Mouse (Mus musculus) heart, embryonic 15.5 days (tissue): Measurements from ENCODE around the gene Cd3g. TPM values are rescaled to one million over a fixed set of nuclear protein-coding genes. Genes with fewer than 3 reads are reported as not detected.

Source experiments
- ATAC-seq: fragments of 200-750 bp; cut with Nextera tagmentation; replicated peaks from 2 replicates; pipeline ENCODE4 v1.8.0; 2017; ENCODE audit warnings: low read depth, moderate TSS enrichment; ENCODE audit not compliant: insufficient number of reproducible peaks, insufficient read depth, low FRiP score
- H3K27ac ChIP-seq: fragments of 300-500 bp; sonication (generic); 2 replicates; pipeline ENCODE4 v1.5.1; 2015; ENCODE audit warnings: mild to moderate bottlenecking, inconsistent platforms
- H3K27me3 ChIP-seq: fragments of 300-500 bp; sonication (generic); 2 replicates; pipeline ENCODE4 v1.6.1; 2015; ENCODE audit warnings: inconsistent platforms
- H3K36me3 ChIP-seq: fragments of 300-500 bp; sonication (generic); 2 replicates; pipeline ENCODE4 v1.6.1; 2015; ENCODE audit warnings: mild to moderate bottlenecking, inconsistent platforms
- H3K4me1 ChIP-seq: fragments of 300-500 bp; sonication (generic); replicated peaks from 2 replicates; pipeline ENCODE4 v1.6.1; 2015; ENCODE audit warnings: inconsistent platforms
- H3K4me2 ChIP-seq: fragments of 300-500 bp; sonication (generic); 2 replicates; pipeline ENCODE4 v1.6.1; 2015; ENCODE audit warnings: inconsistent platforms, mild to moderate bottlenecking, moderate library complexity
- H3K4me3 ChIP-seq: fragments of 300-500 bp; sonication (generic); 2 replicates; pipeline ENCODE4 v1.5.1; 2015; ENCODE audit warnings: mild to moderate bottlenecking, inconsistent platforms
- H3K9ac ChIP-seq: fragments of 300-500 bp; sonication (generic); 2 replicates; pipeline ENCODE4 v1.6.1; 2015; ENCODE audit warnings: mild to moderate bottlenecking, inconsistent platforms
- H3K9me3 ChIP-seq: fragments of 300-500 bp; sonication (generic); replicated peaks from 2 replicates; pipeline ENCODE4 v1.6.1; 2016; ENCODE audit warnings: inconsistent platforms
- WGBS: fragments of 180-500 bp; shearing (Covaris S2); methylation state at CpG from one replicate; pipeline ENCODE4 v1.1.7; 2015; ENCODE audit warnings: mixed read lengths; 5-methylcytosine and 5-hydroxymethylcytosine counted together
- polyA plus RNA-seq: library from polyadenylated mRNA; unstranded; fragments of >200 nt; fragmentation: Nextera tagmentation; extraction: Ambion mirVana; gene quantifications from 2 replicates; pipeline ENCODE4 v1.2.1, GENCODE M21; 2015

Gene Cd3g
- polyA plus RNA-seq, 1 experiment from 2014 or later: 5.5 TPM

GRCm38 (mm10) chr9:44966815-44967242 is 13.4 kb downstream of the Cd3g start:
- ATAC-seq: no peak
- 24% methylated on average over 3 of the region's 3 CpGs for WGBS
- H3K27ac ChIP-seq: no peak overlapping the region

GRCm38 (mm10) chr9:44965833-44966466 is 14.3 kb downstream of the Cd3g start:
- Histone ChIP-seq H3K9me3 (no peaks in the 10 kb centered on the region), H3K36me3 (peaks cover 17% of the 10 kb centered on the region), H3K27ac (peak overlapping the region; percentile 69), H3K4me1 (peaks cover 16% of the 10 kb centered on the region), H3K4me2 (peak overlapping the region; percentile 76), H3K4me3 (peak overlapping the region; percentile 84), H3K27me3 (peaks cover 6% of the 10 kb centered on the region), H3K9ac (0 out of 2 replicates have a peak overlapping the region, but pooled peaks have one; percentile 13)
- WGBS: 12% methylated on average over 10 of the region's 10 CpGs
- ATAC-seq: no peak

More at GRCm38 (mm10) chr9:44966815-44967242, 13.4 kb downstream of the Cd3g start:
- peaks cover 8% of the 10 kb centered on the region for H3K36me3 ChIP-seq
- peaks cover 6% of the 10 kb centered on the region for H3K27me3 ChIP-seq
- H3K9ac ChIP-seq: no peak overlapping the region
- H3K4me3 ChIP-seq: no peak overlapping the region
- H3K4me1 ChIP-seq: peaks cover 16% of the 10 kb centered on the region
- no peak overlapping the region for H3K4me2 ChIP-seq
- H3K9me3 ChIP-seq: no peaks in the 10 kb centered on the region

GRCm38 (mm10) chr9:44965126-44965832 is 15.0 kb downstream of the Cd3g start, which contains the start of gene Ube4a:
Gene Ube4a, minus strand, starts transcription at chr9:44965600.
- H3K27ac ChIP-seq: peak within 1 kb of the TSS; percentile 69
- WGBS: under 1% methylated on average over 39 of the region's 39 CpGs
- H3K36me3 ChIP-seq: peaks cover 23% of the 10 kb centered on the region
- H3K4me2 ChIP-seq: peak within 1 kb of the TSS; percentile 90
- H3K4me3 ChIP-seq: peak within 1 kb of the TSS; percentile 84
- peak; percentile 95 for ATAC-seq
- peak within 1 kb of the TSS; percentile 77 for H3K9ac ChIP-seq
- H3K4me1 ChIP-seq: peaks cover 16% of the 10 kb centered on the region
- H3K9me3 ChIP-seq: no peaks in the 10 kb centered on the region
- H3K27me3 ChIP-seq: peaks cover 3% of the 10 kb centered on the region

GRCm38 (mm10) chr9:44954432-44954831 is 25.8 kb downstream of the Cd3g start:
- Histone ChIP-seq H3K27ac (no peak overlapping the region), H3K36me3 (peaks cover 67% of the 10 kb centered on the region)
- WGBS: 89% methylated on average over 3 of the region's 3 CpGs

GRCm38 (mm10) chr9:44947836-44948235 is 32.4 kb downstream of the Cd3g start:
- H3K4me3 ChIP-seq: no peak overlapping the region
- H3K9ac ChIP-seq: no peak overlapping the region
- no peaks in the 10 kb centered on the region for H3K9me3 ChIP-seq
- peaks cover 80% of the 10 kb centered on the region for H3K36me3 ChIP-seq
- no peak overlapping the region for H3K4me2 ChIP-seq
- H3K27me3 ChIP-seq: no peaks in the 10 kb centered on the region
- ATAC-seq: no peak
- H3K4me1 ChIP-seq: no peaks in the 10 kb centered on the region
- WGBS: 89% methylated on average over 5 of the region's 5 CpGs
- H3K27ac ChIP-seq: no peak overlapping the region

More at GRCm38 (mm10) chr9:44954432-44954831, 25.8 kb downstream of the Cd3g start:
- Histone ChIP-seq H3K9me3 (no peaks in the 10 kb centered on the region), H3K4me2 (no peak overlapping the region), H3K4me1 (no peaks in the 10 kb centered on the region), H3K4me3 (no peak overlapping the region), H3K9ac (no peak overlapping the region), H3K27me3 (no peaks in the 10 kb centered on the region)
- no peak for ATAC-seq

- Histone ChIP-seq H3K9me3 (no peaks in the 10 kb centered on the region), H3K36me3 (peaks cover 78% of the 10 kb centered on the region), H3K4me1 (peaks cover 3% of the 10 kb centered on the region; the same call in 1 of the 2 replicates), H3K27ac (no peak overlapping the region), H3K4me3 (no peak overlapping the region), H3K9ac (no peak overlapping the region), H3K27me3 (no peaks in the 10 kb centered on the region), H3K4me2 (no peak overlapping the region)
- WGBS: 87% methylated on average over 7 of the region's 7 CpGs
- no peak for ATAC-seq
These were observed 34.0 kb downstream of the Cd3g start for GRCm38 (mm10) chr9:44946185-44946695.

- Histone ChIP-seq H3K9ac (no peak overlapping the region), H3K9me3 (no peaks in the 10 kb centered on the region), H3K27ac (peak overlapping the region; percentile 49), H3K4me1 (peaks cover 3% of the 10 kb centered on the region; the same call in 1 of the 2 replicates), H3K4me2 (no peak overlapping the region), H3K36me3 (peaks cover 71% of the 10 kb centered on the region), H3K4me3 (no peak overlapping the region), H3K27me3 (no peaks in the 10 kb centered on the region)
- ATAC-seq: no peak
- WGBS: 89% methylated on average over 4 of the region's 4 CpGs
These were observed 37.8 kb downstream of the Cd3g start for GRCm38 (mm10) chr9:44942421-44942820.

GRCm38 (mm10) chr9:44941756-44942155 is 38.5 kb downstream of the Cd3g start:
- Histone ChIP-seq H3K9me3 (no peaks in the 10 kb centered on the region), H3K27me3 (no peaks in the 10 kb centered on the region), H3K27ac (peak overlapping the region; percentile 49), H3K36me3 (peaks cover 71% of the 10 kb centered on the region), H3K4me1 (peaks cover 3% of the 10 kb centered on the region; the same call in 1 of the 2 replicates), H3K4me3 (no peak overlapping the region), H3K9ac (no peak overlapping the region), H3K4me2 (no peak overlapping the region)
- WGBS: 60% methylated on average over 4 of the region's 4 CpGs
- ATAC-seq: no peak

- ATAC-seq: no peak
- peak overlapping the region; percentile 65 for H3K4me2 ChIP-seq
- peak overlapping the region; percentile 56; the same call in 1 of the 2 replicates for H3K9ac ChIP-seq
- H3K9me3 ChIP-seq: no peaks in the 10 kb centered on the region
- peaks cover 17% of the 10 kb centered on the region for H3K4me1 ChIP-seq
- WGBS: 63% methylated on average over 2 of the region's 2 CpGs
- H3K27ac ChIP-seq: peak overlapping the region; percentile 88
- peaks cover 13% of the 10 kb centered on the region; the same call in 1 of the 2 replicates for H3K36me3 ChIP-seq
- H3K4me3 ChIP-seq: peak overlapping the region; percentile 77
- no peaks in the 10 kb centered on the region for H3K27me3 ChIP-seq
These were observed 58.7 kb downstream of the Cd3g start for GRCm38 (mm10) chr9:44921543-44921942.

- Histone ChIP-seq H3K9me3 (no peaks in the 10 kb centered on the region), H3K9ac (peak overlapping the region; percentile 56), H3K4me3 (peak overlapping the region; percentile 77), H3K36me3 (peaks cover 10% of the 10 kb centered on the region; the same call in 1 of the 2 replicates), H3K27me3 (no peaks in the 10 kb centered on the region), H3K27ac (peak overlapping the region; percentile 88), H3K4me2 (peak overlapping the region; percentile 65), H3K4me1 (peaks cover 17% of the 10 kb centered on the region)
- WGBS: 1% methylated on average over 8 of the region's 8 CpGs
- peak; percentile 76 for ATAC-seq
These were observed 59.1 kb downstream of the Cd3g start for GRCm38 (mm10) chr9:44921123-44921468.

GRCm38 (mm10) chr9:44920374-44921122 is 59.7 kb downstream of the Cd3g start, which contains the start of gene Atp5l:
Gene Atp5l, minus strand, starts transcription at chr9:44920742.
- H3K4me3 ChIP-seq: peak within 1 kb of the TSS; percentile 77
- WGBS: under 1% methylated on average over 48 of the region's 48 CpGs
- H3K36me3 ChIP-seq: peaks cover 4% of the 10 kb centered on the region; the same call in 1 of the 2 replicates
- H3K4me2 ChIP-seq: peak within 1 kb of the TSS; percentile 65
- peaks cover 18% of the 10 kb centered on the region for H3K4me1 ChIP-seq
- ATAC-seq: peak; percentile 81
- peak within 1 kb of the TSS; percentile 88 for H3K27ac ChIP-seq
- H3K9me3 ChIP-seq: no peaks in the 10 kb centered on the region
- H3K9ac ChIP-seq: peak within 1 kb of the TSS; percentile 89
- no peaks in the 10 kb centered on the region for H3K27me3 ChIP-seq
